Mouse (Mus musculus) myocyte (in vitro differentiated cells): ENCODE data around the gene Tspan33.

ENCODE experiments used
- POLR2A ChIP-seq: IDR thresholded peaks from one replicate; pipeline ENCODE4 v1.6.1; 2011; ENCODE audit warnings: low read depth, mild to moderate bottlenecking, control low read depth, moderate library complexity; ENCODE audit not compliant: insufficient read length
- POLR2AphosphoS2 ChIP-seq: IDR thresholded peaks from one replicate; pipeline ENCODE4 v1.6.1; 2011; ENCODE audit warnings: low read depth, control low read depth; ENCODE audit not compliant: insufficient read length
- USF1 ChIP-seq: IDR thresholded peaks from one replicate; pipeline ENCODE4 v1.6.1; 2011; ENCODE audit warnings: low read depth, mild to moderate bottlenecking, control low read depth, moderate library complexity

- TF ChIP-seq POLR2A, result no peak
- no peak for TF ChIP-seq POLR2AphosphoS2
- TF ChIP-seq USF1, result no peak
Observed at GRCm38 (mm10) chr6:29658626-29659475, 35.2 kb upstream of the Tspan33 start.
